In the genomic region with DNA sequence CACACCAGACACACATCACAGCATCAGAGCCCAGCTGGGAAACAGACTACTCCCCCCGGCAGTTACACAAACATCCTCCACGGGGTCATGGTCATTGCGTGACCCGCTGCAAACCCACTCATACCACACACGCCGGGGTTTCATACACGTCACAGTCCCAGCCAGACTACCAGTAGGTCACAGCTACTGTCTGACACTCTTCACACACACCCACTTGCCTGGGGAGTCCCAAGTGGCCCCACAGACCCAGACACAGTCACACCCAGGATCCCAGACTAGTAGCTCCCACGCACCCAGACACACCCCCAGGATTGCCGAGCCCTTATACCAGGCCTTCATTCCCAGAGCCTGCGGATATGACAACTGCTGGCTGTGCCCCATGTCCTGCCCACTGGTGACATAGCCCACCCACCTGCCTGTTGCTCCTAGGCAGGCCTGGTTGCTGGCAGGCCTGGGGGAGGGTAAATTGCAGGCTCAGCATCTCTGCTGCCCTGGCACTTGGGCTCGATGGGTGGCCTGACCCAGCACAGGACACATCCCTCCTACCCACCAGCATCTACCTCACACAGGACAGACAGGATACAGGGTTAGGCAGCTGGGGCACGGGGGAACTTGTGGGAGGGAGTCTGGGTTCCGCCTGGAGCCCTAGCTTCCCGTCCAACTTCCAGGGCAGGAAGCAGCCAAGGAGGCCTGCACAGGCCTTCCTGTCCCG, we compare ENCODE assay signal across 8 mouse cellular contexts. TPM values are rescaled to one million over a fixed set of nuclear protein-coding genes. Genes with fewer than 3 reads are reported as not detected.
A peak's percentile ranks its signal among the peaks of the same experiment; 100 is the strongest.
DNase-seq lines count a peak whose midpoint lies in the region; ATAC-seq lines count a peak whose summit lies in the region.

No protein-coding gene starts in this region.

- DNase-seq in hindbrain, embryonic 10.5 days (ENCODE audit: low spot score), result no peak
- no peak for DNase-seq in liver, embryonic 13.5 days
- DNase-seq in right cerebral cortex, postnatal 10 days (ENCODE audit: low spot score in 2 of 2), result no peak
- DNase-seq in left cerebral cortex, postnatal 4 days, result no peak

- H3K4me1 ChIP-seq in hindbrain, embryonic 10.5 days (replicated peaks), result peaks cover 67% of the 10 kb centered on the region
- peaks cover 12% of the 10 kb centered on the region for H3K4me1 ChIP-seq in hindbrain, embryonic 16.5 days (ENCODE audit: control insufficient read depth, insufficient read depth, low read depth, low read length)
- peaks cover 55% of the 10 kb centered on the region for H3K4me1 ChIP-seq in embryonic facial prominence, embryonic 13.5 days
- peaks cover 32% of the 10 kb centered on the region for H3K4me1 ChIP-seq in hindbrain, embryonic 15.5 days (replicated peaks)
- H3K4me1 ChIP-seq in liver, embryonic 13.5 days (replicated peaks), result peaks cover 87% of the 10 kb centered on the region
- peaks cover 55% of the 10 kb centered on the region for H3K4me1 ChIP-seq in stomach, embryonic 16.5 days (ENCODE audit: control insufficient read depth, insufficient read depth, low read length)

- H3K27ac ChIP-seq in hindbrain, embryonic 10.5 days, result 0 out of 2 replicates have a peak overlapping the region, but pooled peaks have one; percentile 0
- no peak overlapping the region for H3K27ac ChIP-seq in hindbrain, embryonic 16.5 days (ENCODE audit: low read depth, low read length)
- H3K27ac ChIP-seq in embryonic facial prominence, embryonic 13.5 days, result peak overlapping the region; percentile 80
- 0 out of 2 replicates have a peak overlapping the region, but pooled peaks have one; percentile 6 for H3K27ac ChIP-seq in hindbrain, embryonic 15.5 days (replicated peaks)
- peak overlapping the region; percentile 52 for H3K27ac ChIP-seq in liver, embryonic 13.5 days
- peak overlapping the region; percentile 53 for H3K27ac ChIP-seq in stomach, embryonic 16.5 days (ENCODE audit: low read length)

- H3K9me3 ChIP-seq in hindbrain, embryonic 10.5 days, result no peaks in the 10 kb centered on the region
- no peaks in the 10 kb centered on the region for H3K9me3 ChIP-seq in hindbrain, embryonic 16.5 days (ENCODE audit: control insufficient read depth, low read length)
- H3K9me3 ChIP-seq in embryonic facial prominence, embryonic 13.5 days, result no peaks in the 10 kb centered on the region
- no peaks in the 10 kb centered on the region for H3K9me3 ChIP-seq in hindbrain, embryonic 15.5 days
- no peaks in the 10 kb centered on the region for H3K9me3 ChIP-seq in liver, embryonic 13.5 days (replicated peaks)
- no peaks in the 10 kb centered on the region for H3K9me3 ChIP-seq in stomach, embryonic 16.5 days (replicated peaks; ENCODE audit: control insufficient read depth, low read length)

- ATAC-seq in hindbrain, embryonic 16.5 days, result no peak
- no peak for ATAC-seq in embryonic facial prominence, embryonic 13.5 days (ENCODE audit: insufficient number of reproducible peaks, insufficient read depth, low FRiP score, low TSS enrichment, low read depth)
- no peak for ATAC-seq in hindbrain, embryonic 15.5 days (ENCODE audit: low FRiP score, low read depth)
- ATAC-seq in liver, embryonic 13.5 days (ENCODE audit: low read depth), result no peak
- ATAC-seq in stomach, embryonic 16.5 days (ENCODE audit: insufficient read depth, low FRiP score), result peak; percentile 4; the same call in 1 of the 2 replicates

- intact Hi-C loops in left cerebral cortex, postnatal 4 days (cut with DNase I), result no loop called here

- peaks cover 25% of the 10 kb centered on the region for H3K27me3 ChIP-seq in hindbrain, embryonic 10.5 days (ENCODE audit: insufficient read depth, poor library complexity, severe bottlenecking)
- H3K27me3 ChIP-seq in hindbrain, embryonic 16.5 days (replicated peaks; ENCODE audit: control insufficient read depth, insufficient read depth, low read length), result no peaks in the 10 kb centered on the region
- H3K27me3 ChIP-seq in embryonic facial prominence, embryonic 13.5 days, result peaks cover 11% of the 10 kb centered on the region
- no peaks in the 10 kb centered on the region for H3K27me3 ChIP-seq in hindbrain, embryonic 15.5 days
- no peaks in the 10 kb centered on the region for H3K27me3 ChIP-seq in liver, embryonic 13.5 days
- no peaks in the 10 kb centered on the region for H3K27me3 ChIP-seq in stomach, embryonic 16.5 days (ENCODE audit: control insufficient read depth, insufficient read depth, low read length)

- no peak overlapping the region; the same call in 1 of the 2 replicates for H3K4me2 ChIP-seq in hindbrain, embryonic 16.5 days (ENCODE audit: low read length)
- H3K4me2 ChIP-seq in embryonic facial prominence, embryonic 13.5 days, result no peak overlapping the region
- no peak overlapping the region for H3K4me2 ChIP-seq in hindbrain, embryonic 15.5 days
- H3K4me2 ChIP-seq in liver, embryonic 13.5 days, result no peak overlapping the region
- H3K4me2 ChIP-seq in stomach, embryonic 16.5 days (ENCODE audit: low read depth, low read length), result peak overlapping the region; percentile 11; the same call in 1 of the 2 replicates

- peaks cover 13% of the 10 kb centered on the region for H3K36me3 ChIP-seq in hindbrain, embryonic 10.5 days
- peaks cover 5% of the 10 kb centered on the region for H3K36me3 ChIP-seq in hindbrain, embryonic 16.5 days (ENCODE audit: control insufficient read depth, insufficient read depth, low read length)
- peaks cover 7% of the 10 kb centered on the region; the same call in 1 of the 2 replicates for H3K36me3 ChIP-seq in embryonic facial prominence, embryonic 13.5 days
- H3K36me3 ChIP-seq in hindbrain, embryonic 15.5 days, result peaks cover 1% of the 10 kb centered on the region; the same call in 1 of the 2 replicates
- H3K36me3 ChIP-seq in liver, embryonic 13.5 days, result peaks cover 47% of the 10 kb centered on the region
- peaks cover 1% of the 10 kb centered on the region for H3K36me3 ChIP-seq in stomach, embryonic 16.5 days (ENCODE audit: control insufficient read depth, insufficient read depth, low read length)

- no peak overlapping the region for H3K9ac ChIP-seq in hindbrain, embryonic 16.5 days (ENCODE audit: low read depth, low read length)
- 0 out of 2 replicates have a peak overlapping the region, but pooled peaks have one; percentile 4 for H3K9ac ChIP-seq in embryonic facial prominence, embryonic 13.5 days
- no peak overlapping the region for H3K9ac ChIP-seq in hindbrain, embryonic 15.5 days
- no peak overlapping the region for H3K9ac ChIP-seq in liver, embryonic 13.5 days
- peak overlapping the region; percentile 41 for H3K9ac ChIP-seq in stomach, embryonic 16.5 days (ENCODE audit: low read length)

- H3K4me3 ChIP-seq in hindbrain, embryonic 10.5 days, result no peak overlapping the region
- H3K4me3 ChIP-seq in hindbrain, embryonic 16.5 days (ENCODE audit: low read length), result no peak overlapping the region
- no peak overlapping the region for H3K4me3 ChIP-seq in embryonic facial prominence, embryonic 13.5 days
- H3K4me3 ChIP-seq in hindbrain, embryonic 15.5 days, result no peak overlapping the region
- no peak overlapping the region for H3K4me3 ChIP-seq in liver, embryonic 13.5 days (replicated peaks)
- H3K4me3 ChIP-seq in stomach, embryonic 16.5 days (replicated peaks; ENCODE audit: low read length), result no peak overlapping the region

- WGBS in hindbrain, embryonic 10.5 days, result 61% methylated on average over 15 of the region's 15 CpGs
- WGBS in hindbrain, embryonic 16.5 days, result 67% methylated on average over 15 of the region's 15 CpGs
- 50% methylated on average over 15 of the region's 15 CpGs for WGBS in embryonic facial prominence, embryonic 13.5 days
- 70% methylated on average over 15 of the region's 15 CpGs for WGBS in hindbrain, embryonic 15.5 days
- WGBS in liver, embryonic 13.5 days (ENCODE audit: insufficient replicate concordance), result 58% methylated on average over 15 of the region's 15 CpGs
- 37% methylated on average over 15 of the region's 15 CpGs for WGBS in stomach, embryonic 16.5 days

RNA-seq across cellular contexts. Expression of a gene that starts 11.2 kb away (rescaled TPM):
- 32.4 and 44.0 TPM in 2 replicates for polyA plus RNA-seq in hindbrain, embryonic 10.5 days (2016; fragmentation: Nextera tagmentation; extraction: Ambion mirVana)
- 29.3 and 40.1 TPM in 2 replicates for polyA plus RNA-seq in hindbrain, embryonic 16.5 days (2015; fragmentation: Nextera tagmentation; extraction: Ambion mirVana)
- polyA plus RNA-seq in embryonic facial prominence, embryonic 13.5 days (2015; fragmentation: Nextera tagmentation; extraction: Ambion mirVana), result 24.1 and 26.3 TPM in 2 replicates
- 30.9 and 40.9 TPM in 2 replicates for polyA plus RNA-seq in hindbrain, embryonic 15.5 days (2015; fragmentation: Nextera tagmentation; extraction: Ambion mirVana)
- polyA plus RNA-seq in liver, embryonic 13.5 days (2015; fragmentation: Nextera tagmentation; extraction: Ambion mirVana), result 8.8 and 10.7 TPM in 2 replicates
- polyA plus RNA-seq in stomach, embryonic 16.5 days (2015; fragmentation: Nextera tagmentation; extraction: Ambion mirVana), result 19.6 and 22.5 TPM in 2 replicates
- 10 to 100 TPM; 47.8 to 48.6 TPM for total RNA-seq in left cerebral cortex, postnatal 4 days (2021)

RNA-seq across cellular contexts. Expression of a gene that starts 20.9 kb away (rescaled TPM):
- polyA plus RNA-seq in hindbrain, embryonic 10.5 days (2016; fragmentation: Nextera tagmentation; extraction: Ambion mirVana), result 0.81 and 2.1 TPM in 2 replicates
- polyA plus RNA-seq in hindbrain, embryonic 16.5 days (2015; fragmentation: Nextera tagmentation; extraction: Ambion mirVana), result 0.63 and 1.2 TPM in 2 replicates
- polyA plus RNA-seq in embryonic facial prominence, embryonic 13.5 days (2015; fragmentation: Nextera tagmentation; extraction: Ambion mirVana), result 3.2 and 3.4 TPM in 2 replicates
- 0.84 and 0.87 TPM in 2 replicates for polyA plus RNA-seq in hindbrain, embryonic 15.5 days (2015; fragmentation: Nextera tagmentation; extraction: Ambion mirVana)
- 6.1 and 6.9 TPM in 2 replicates for polyA plus RNA-seq in liver, embryonic 13.5 days (2015; fragmentation: Nextera tagmentation; extraction: Ambion mirVana)
- polyA plus RNA-seq in stomach, embryonic 16.5 days (2015; fragmentation: Nextera tagmentation; extraction: Ambion mirVana), result 1.4 and 2.8 TPM in 2 replicates
- 10 to 100 TPM in 1 of 2 experiments, 1 to 10 TPM in 1; 8.5 to 10.1 TPM for total RNA-seq in left cerebral cortex, postnatal 4 days (2021)

RNA-seq across cellular contexts. Expression of a gene that starts 27.2 kb away (rescaled TPM):
- polyA plus RNA-seq in hindbrain, embryonic 10.5 days (2016; fragmentation: Nextera tagmentation; extraction: Ambion mirVana), result 38.3 and 44.6 TPM in 2 replicates
- polyA plus RNA-seq in hindbrain, embryonic 16.5 days (2015; fragmentation: Nextera tagmentation; extraction: Ambion mirVana), result 48.4 and 49.8 TPM in 2 replicates
- polyA plus RNA-seq in embryonic facial prominence, embryonic 13.5 days (2015; fragmentation: Nextera tagmentation; extraction: Ambion mirVana), result 25.9 and 26.4 TPM in 2 replicates
- polyA plus RNA-seq in hindbrain, embryonic 15.5 days (2015; fragmentation: Nextera tagmentation; extraction: Ambion mirVana), result 41.1 and 42.8 TPM in 2 replicates
- 21.8 and 25.1 TPM in 2 replicates for polyA plus RNA-seq in liver, embryonic 13.5 days (2015; fragmentation: Nextera tagmentation; extraction: Ambion mirVana)
- polyA plus RNA-seq in stomach, embryonic 16.5 days (2015; fragmentation: Nextera tagmentation; extraction: Ambion mirVana), result 21.9 and 24.4 TPM in 2 replicates
- 10 to 100 TPM; 24.7 to 25.7 TPM for total RNA-seq in left cerebral cortex, postnatal 4 days (2021)

RNA-seq across cellular contexts. Expression of a gene that starts 32.8 kb away (rescaled TPM):
- polyA plus RNA-seq in hindbrain, embryonic 10.5 days (2016; fragmentation: Nextera tagmentation; extraction: Ambion mirVana), result 3.1 and 3.2 TPM in 2 replicates
- polyA plus RNA-seq in hindbrain, embryonic 16.5 days (2015; fragmentation: Nextera tagmentation; extraction: Ambion mirVana), result 101 and 129 TPM in 2 replicates
- polyA plus RNA-seq in embryonic facial prominence, embryonic 13.5 days (2015; fragmentation: Nextera tagmentation; extraction: Ambion mirVana), result 3.4 and 3.8 TPM in 2 replicates
- 65.6 and 72.7 TPM in 2 replicates for polyA plus RNA-seq in hindbrain, embryonic 15.5 days (2015; fragmentation: Nextera tagmentation; extraction: Ambion mirVana)
- 1.0 and 1.1 TPM in 2 replicates for polyA plus RNA-seq in liver, embryonic 13.5 days (2015; fragmentation: Nextera tagmentation; extraction: Ambion mirVana)
- polyA plus RNA-seq in stomach, embryonic 16.5 days (2015; fragmentation: Nextera tagmentation; extraction: Ambion mirVana), result 3.4 and 3.5 TPM in 2 replicates
- 10 to 100 TPM; 14.6 to 19.9 TPM for total RNA-seq in left cerebral cortex, postnatal 4 days (2021)

RNA-seq across cellular contexts. Expression of a gene that starts 46.8 kb away (rescaled TPM):
- polyA plus RNA-seq in hindbrain, embryonic 10.5 days (2016; fragmentation: Nextera tagmentation; extraction: Ambion mirVana), result 60.5 and 61.6 TPM in 2 replicates
- 32.3 and 37.6 TPM in 2 replicates for polyA plus RNA-seq in hindbrain, embryonic 16.5 days (2015; fragmentation: Nextera tagmentation; extraction: Ambion mirVana)
- 68.4 and 72.9 TPM in 2 replicates for polyA plus RNA-seq in embryonic facial prominence, embryonic 13.5 days (2015; fragmentation: Nextera tagmentation; extraction: Ambion mirVana)
- 42.2 and 43.7 TPM in 2 replicates for polyA plus RNA-seq in hindbrain, embryonic 15.5 days (2015; fragmentation: Nextera tagmentation; extraction: Ambion mirVana)
- 31.4 and 36.3 TPM in 2 replicates for polyA plus RNA-seq in liver, embryonic 13.5 days (2015; fragmentation: Nextera tagmentation; extraction: Ambion mirVana)
- polyA plus RNA-seq in stomach, embryonic 16.5 days (2015; fragmentation: Nextera tagmentation; extraction: Ambion mirVana), result 35.4 and 39.6 TPM in 2 replicates
- 100 to 1,000 TPM; 142 to 152 TPM for total RNA-seq in left cerebral cortex, postnatal 4 days (2021)

Comparison
In these comparisons a context has a peak if more than half of its experiments do, and no peak if none do; other contexts are left out.
1. H3K9ac ChIP-seq: peak in embryonic facial prominence, embryonic 13.5 days (single experiment) and stomach, embryonic 16.5 days (single experiment); none in hindbrain, embryonic 16.5 days (single experiment), hindbrain, embryonic 15.5 days (single experiment) and liver, embryonic 13.5 days (single experiment).